Mouse (Mus musculus): ENCODE data around the gene B3gnt4. TPM values are rescaled to one million over a fixed set of nuclear protein-coding genes. Genes with fewer than 3 reads are reported as not detected.

B3gnt4 gene
- polyA plus RNA-seq, 1 experiment from 2014 or later, result not detected

Other genes with a start within 250 kb of the B3gnt4 start
- 2.2 to 3.5 TPM (median 2.3 TPM) in 3 replicates for gene Bcl7a, start 166.6 kb upstream of the B3gnt4 start, polyA plus RNA-seq (2018)
- 14.4 to 26.9 TPM (median 18.7 TPM) in 3 replicates for gene Mlxip, start 115.7 kb upstream of the B3gnt4 start, polyA plus RNA-seq (2018)
- gene Lrrc43, start 21.2 kb upstream of the B3gnt4 start, polyA plus RNA-seq (2018), result not detected in 3 replicates
- not detected in 3 replicates for gene Il31, start 21.0 kb upstream of the B3gnt4 start, polyA plus RNA-seq (2018)
- gene Diablo, start 13.7 kb downstream of the B3gnt4 start, polyA plus RNA-seq (2018), result 22.3 to 30.5 TPM (median 24.6 TPM) in 3 replicates
- gene Gm49027, start 15.0 kb downstream of the B3gnt4 start, polyA plus RNA-seq (2018), result not detected in 3 replicates
- gene Vps33a, start 62.6 kb downstream of the B3gnt4 start, polyA plus RNA-seq (2018), result 67.1 to 83.9 TPM (median 76.7 TPM) in 3 replicates
- 40.2 to 65.1 TPM (median 40.4 TPM) in 3 replicates for gene Clip1, start 174.2 kb downstream of the B3gnt4 start, polyA plus RNA-seq (2018)
- gene Zcchc8, start 210.6 kb downstream of the B3gnt4 start, polyA plus RNA-seq (2018), result 25.4 to 34.6 TPM (median 29.5 TPM) in 3 replicates
- 62.5 to 150 TPM (median 74.9 TPM) in 3 replicates for gene Rsrc2, start 239.0 kb downstream of the B3gnt4 start, polyA plus RNA-seq (2018)
- 0.50 to 8.5 TPM (median 1.5 TPM) in 3 replicates for gene Kntc1, start 239.3 kb downstream of the B3gnt4 start, polyA plus RNA-seq (2018)

Measured in macrophage (primary cell).